Mouse (Mus musculus) midbrain, embryonic 16.5 days (tissue): ENCODE data around the gene Ntrk1. TPM values are rescaled to one million over a fixed set of nuclear protein-coding genes. Genes with fewer than 3 reads are reported as not detected.

Experiments
- ATAC-seq: fragments of 200-750 bp; cut with Nextera tagmentation; 2 replicates; pipeline ENCODE4 v1.8.0; 2017; ENCODE audit warnings: moderate TSS enrichment
- H3K27ac ChIP-seq: fragments of 300-500 bp; sonication (generic); 2 replicates; pipeline ENCODE4 v1.5.1; 2014; ENCODE audit warnings: mild to moderate bottlenecking, low read length, mixed read lengths
- H3K27me3 ChIP-seq: fragments of 300-500 bp; sonication (generic); 2 replicates; pipeline ENCODE4 v1.6.1; 2014; ENCODE audit warnings: low read depth, low read length, mixed read lengths; ENCODE audit not compliant: control insufficient read depth, insufficient read depth
- H3K36me3 ChIP-seq: fragments of 300-500 bp; sonication (generic); 2 replicates; pipeline ENCODE4 v1.6.1; 2014; ENCODE audit warnings: mild to moderate bottlenecking, low read length, moderate library complexity, mixed read lengths; ENCODE audit not compliant: control insufficient read depth, insufficient read depth
- H3K4me1 ChIP-seq: fragments of 300-500 bp; sonication (generic); 2 replicates; pipeline ENCODE4 v1.6.1; 2014; ENCODE audit warnings: mild to moderate bottlenecking, low read length, mixed read lengths; ENCODE audit not compliant: control insufficient read depth, insufficient read depth
- H3K4me2 ChIP-seq: fragments of 300-500 bp; sonication (generic); 2 replicates; pipeline ENCODE4 v1.6.1; 2014; ENCODE audit warnings: mild to moderate bottlenecking, low read length, mixed read lengths
- H3K4me3 ChIP-seq: fragments of 300-500 bp; sonication (generic); 2 replicates; pipeline ENCODE4 v1.5.1; 2014; ENCODE audit warnings: low read depth, mild to moderate bottlenecking, low read length, moderate library complexity, mixed read lengths
- H3K9ac ChIP-seq: fragments of 300-500 bp; sonication (generic); 2 replicates; pipeline ENCODE4 v1.6.1; 2014; ENCODE audit warnings: low read depth, low read length, mixed read lengths
- H3K9me3 ChIP-seq: fragments of 300-500 bp; sonication (generic); replicated peaks from 2 replicates; pipeline ENCODE4 v1.6.1; 2014; ENCODE audit warnings: mild to moderate bottlenecking, low read length, mixed read lengths; ENCODE audit not compliant: control insufficient read depth, poor library complexity, severe bottlenecking
- WGBS: fragments of 180-500 bp; shearing (Covaris S2); extraction: QIAGEN DNeasy Blood & Tissue Kit; methylation state at CpG from one replicate; pipeline ENCODE4 v1.1.7; 2014; 5-methylcytosine and 5-hydroxymethylcytosine counted together
- polyA plus RNA-seq: library from polyadenylated mRNA; unstranded; fragments of >200 nt; fragmentation: Nextera tagmentation; extraction: Ambion mirVana; gene quantifications from 2 replicates; pipeline ENCODE4 v1.2.1, GENCODE M21; 2015

Ntrk1 gene
- polyA plus RNA-seq, 1 experiment from 2014 or later: 1.4 TPM

DNA sequence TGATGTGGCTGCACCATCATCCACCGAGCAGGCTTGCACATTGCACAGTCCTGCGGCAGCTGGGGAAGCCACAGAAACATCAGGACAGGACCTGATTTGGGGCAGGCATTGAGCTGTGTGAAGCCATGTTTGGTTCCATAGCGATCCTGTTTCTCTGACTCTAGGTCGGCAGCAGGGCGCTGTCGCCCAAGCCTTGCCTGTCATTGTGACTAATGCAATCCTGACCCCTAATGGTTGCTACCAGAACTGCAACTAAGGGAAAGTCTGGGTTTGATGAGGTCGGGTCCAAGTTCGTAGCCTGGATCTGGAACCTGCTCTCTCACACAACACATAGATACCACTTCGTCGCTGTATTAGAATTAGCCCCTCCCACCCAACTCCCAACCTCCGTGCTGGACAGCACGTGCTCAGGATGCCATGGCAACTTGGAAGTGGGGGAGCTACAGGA is 21.7 kb upstream of the Ntrk1 start:
- Histone ChIP-seq H3K36me3 (no peaks in the 10 kb centered on the region), H3K9ac (peak overlapping the region; percentile 21; the same call in 1 of the 2 replicates), H3K4me3 (no peak overlapping the region), H3K4me1 (peaks cover 3% of the 10 kb centered on the region; the same call in 1 of the 2 replicates), H3K27me3 (no peaks in the 10 kb centered on the region; the same call in 1 of the 2 replicates), H3K27ac (no peak overlapping the region), H3K4me2 (peak overlapping the region; percentile 28), H3K9me3 (no peaks in the 10 kb centered on the region)
- WGBS: 6% methylated on average over 12 of the region's 12 CpGs
- ATAC-seq: peak; percentile 63

DNA sequence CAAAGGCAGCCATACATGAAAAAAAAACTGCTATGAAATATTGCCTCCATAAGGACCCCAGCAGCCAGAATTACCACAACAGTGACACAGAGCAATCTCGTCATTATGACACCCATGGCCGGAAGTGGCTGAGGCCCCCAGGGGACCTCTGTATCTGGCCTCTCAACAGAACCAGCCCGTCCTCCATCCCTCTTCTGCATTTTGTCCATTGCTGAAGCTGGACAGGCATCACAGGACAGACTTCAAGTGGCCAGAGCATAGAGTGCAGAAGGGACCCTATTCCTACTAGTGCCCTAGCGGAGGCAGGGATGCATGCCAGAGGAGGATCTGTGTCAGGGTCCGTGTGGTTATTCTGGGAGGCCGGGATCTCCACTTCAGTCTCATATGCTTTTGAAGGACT is 21.2 kb upstream of the Ntrk1 start:
- Histone ChIP-seq H3K27ac (no peak overlapping the region), H3K4me1 (peaks cover 3% of the 10 kb centered on the region; the same call in 1 of the 2 replicates), H3K9ac (no peak overlapping the region), H3K9me3 (no peaks in the 10 kb centered on the region), H3K4me3 (no peak overlapping the region), H3K4me2 (no peak overlapping the region; the same call in 1 of the 2 replicates), H3K27me3 (peaks cover 4% of the 10 kb centered on the region), H3K36me3 (no peaks in the 10 kb centered on the region)
- no peak for ATAC-seq
- 60% methylated on average over 6 of the region's 6 CpGs for WGBS

DNA sequence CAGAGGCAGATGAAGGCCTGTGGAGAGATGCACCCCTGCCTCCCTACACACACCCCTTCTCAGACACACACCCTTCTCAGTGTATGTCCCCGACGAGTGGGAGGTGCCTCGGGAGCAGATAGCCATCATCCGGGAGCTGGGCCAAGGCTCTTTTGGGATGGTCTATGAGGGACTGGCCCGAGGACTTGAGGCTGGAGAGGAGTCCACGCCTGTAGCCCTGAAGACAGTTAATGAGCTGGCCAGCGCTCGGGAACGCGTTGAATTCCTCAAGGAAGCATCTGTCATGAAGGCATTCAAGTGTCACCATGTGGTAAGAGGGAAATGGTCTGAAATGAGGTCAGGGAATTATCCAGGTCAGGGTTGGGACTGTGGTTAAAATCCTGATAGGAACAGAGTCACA is 17.9 kb upstream of the Ntrk1 start:
- Histone ChIP-seq H3K27me3 (peaks cover 33% of the 10 kb centered on the region), H3K9me3 (no peaks in the 10 kb centered on the region), H3K4me3 (no peak overlapping the region), H3K4me1 (peaks cover 3% of the 10 kb centered on the region; the same call in 1 of the 2 replicates), H3K4me2 (no peak overlapping the region), H3K9ac (no peak overlapping the region), H3K36me3 (no peaks in the 10 kb centered on the region), H3K27ac (no peak overlapping the region)
- WGBS: 77% methylated on average over 10 of the region's 10 CpGs
- no peak for ATAC-seq

DNA sequence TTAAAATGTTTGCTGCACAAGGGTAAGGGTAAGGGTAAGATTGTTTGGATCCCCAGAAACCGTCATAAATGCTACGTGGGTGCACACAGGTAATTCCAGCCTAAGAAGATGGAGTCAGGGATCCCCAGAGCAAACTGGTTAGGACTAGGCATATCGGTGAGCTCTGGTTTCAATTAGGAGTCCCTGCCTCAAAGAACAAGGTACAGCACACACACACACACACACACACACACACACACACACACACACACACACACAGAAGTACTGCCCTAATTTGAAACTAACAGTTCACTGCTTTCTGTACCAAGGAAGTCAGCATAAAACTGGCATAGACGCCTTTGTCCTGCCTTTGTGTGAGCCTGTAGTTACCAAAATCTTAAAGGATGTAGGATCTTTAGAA is 17.5 kb upstream of the Ntrk1 start:
- Histone ChIP-seq H3K27ac (no peak overlapping the region), H3K27me3 (peaks cover 37% of the 10 kb centered on the region), H3K9ac (no peak overlapping the region), H3K4me3 (no peak overlapping the region), H3K4me2 (no peak overlapping the region), H3K36me3 (no peaks in the 10 kb centered on the region), H3K9me3 (no peaks in the 10 kb centered on the region), H3K4me1 (peaks cover 3% of the 10 kb centered on the region; the same call in 1 of the 2 replicates)
- 82% methylated on average over 4 of the region's 4 CpGs for WGBS
- no peak for ATAC-seq

DNA sequence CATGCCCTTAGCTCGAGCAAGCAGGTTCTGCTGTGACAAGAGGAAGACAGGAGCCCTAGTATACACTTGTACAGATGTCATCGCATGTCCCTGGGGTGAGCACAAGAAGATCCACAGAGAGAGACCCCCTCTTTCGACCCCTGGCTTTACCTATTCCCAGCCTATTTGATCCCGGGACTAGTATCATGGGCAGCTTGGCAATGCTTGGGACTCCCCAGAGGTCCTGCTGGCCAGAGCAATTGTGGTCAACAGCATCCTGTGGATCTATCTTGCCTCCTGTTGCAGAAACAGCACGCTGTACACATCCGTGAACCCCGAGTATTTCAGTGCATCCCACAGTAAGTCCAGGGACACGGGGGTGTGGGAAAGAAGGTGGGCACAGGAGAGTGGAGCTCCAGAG is 16.3 kb upstream of the Ntrk1 start:
- Histone ChIP-seq H3K27me3 (peaks cover 37% of the 10 kb centered on the region), H3K9ac (no peak overlapping the region), H3K9me3 (no peaks in the 10 kb centered on the region), H3K4me1 (no peaks in the 10 kb centered on the region), H3K36me3 (no peaks in the 10 kb centered on the region), H3K27ac (no peak overlapping the region), H3K4me2 (no peak overlapping the region), H3K4me3 (no peak overlapping the region)
- 87% methylated on average over 8 of the region's 8 CpGs for WGBS
- no peak for ATAC-seq

DNA sequence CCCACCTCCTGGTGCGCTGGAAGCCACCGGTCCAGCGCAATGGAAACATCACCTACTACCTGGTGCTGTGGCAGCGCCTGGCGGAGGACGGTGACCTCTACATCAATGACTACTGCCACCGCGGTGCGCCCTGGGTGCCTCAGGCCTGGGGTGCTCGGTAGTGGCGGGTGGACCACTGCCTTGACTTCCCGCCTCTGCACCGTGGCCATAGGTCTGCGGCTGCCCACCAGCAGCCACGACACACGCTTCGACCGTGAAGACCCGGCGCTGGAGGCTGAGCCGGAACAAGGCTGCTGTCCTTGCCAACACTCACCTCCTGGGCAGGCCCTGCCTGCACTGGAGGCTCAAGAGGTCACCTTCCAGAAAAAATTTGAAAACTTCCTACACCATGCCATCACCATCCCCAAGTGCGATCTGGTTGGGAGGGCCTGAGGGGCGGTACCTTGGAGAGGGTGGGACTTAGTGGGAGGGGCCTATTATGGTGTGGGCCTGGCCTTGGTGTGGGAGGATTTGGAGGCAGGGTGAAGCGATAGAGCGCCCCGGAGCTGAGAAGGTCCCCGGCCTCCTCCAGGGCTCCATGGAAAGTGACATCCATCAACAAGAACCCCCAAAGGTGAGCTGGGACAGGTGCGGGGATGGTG is 14.5 kb upstream of the Ntrk1 start:
- Histone ChIP-seq H3K9ac (peak overlapping the region; percentile 21; the same call in 1 of the 2 replicates), H3K9me3 (no peaks in the 10 kb centered on the region), H3K4me1 (no peaks in the 10 kb centered on the region), H3K4me2 (peak overlapping the region; percentile 25), H3K27ac (no peak overlapping the region), H3K4me3 (peak overlapping the region; percentile 3), H3K27me3 (peaks cover 37% of the 10 kb centered on the region), H3K36me3 (no peaks in the 10 kb centered on the region)
- WGBS: 3% methylated on average over 27 of the region's 28 CpGs
- peak; percentile 39; the same call in 1 of the 2 replicates for ATAC-seq

DNA sequence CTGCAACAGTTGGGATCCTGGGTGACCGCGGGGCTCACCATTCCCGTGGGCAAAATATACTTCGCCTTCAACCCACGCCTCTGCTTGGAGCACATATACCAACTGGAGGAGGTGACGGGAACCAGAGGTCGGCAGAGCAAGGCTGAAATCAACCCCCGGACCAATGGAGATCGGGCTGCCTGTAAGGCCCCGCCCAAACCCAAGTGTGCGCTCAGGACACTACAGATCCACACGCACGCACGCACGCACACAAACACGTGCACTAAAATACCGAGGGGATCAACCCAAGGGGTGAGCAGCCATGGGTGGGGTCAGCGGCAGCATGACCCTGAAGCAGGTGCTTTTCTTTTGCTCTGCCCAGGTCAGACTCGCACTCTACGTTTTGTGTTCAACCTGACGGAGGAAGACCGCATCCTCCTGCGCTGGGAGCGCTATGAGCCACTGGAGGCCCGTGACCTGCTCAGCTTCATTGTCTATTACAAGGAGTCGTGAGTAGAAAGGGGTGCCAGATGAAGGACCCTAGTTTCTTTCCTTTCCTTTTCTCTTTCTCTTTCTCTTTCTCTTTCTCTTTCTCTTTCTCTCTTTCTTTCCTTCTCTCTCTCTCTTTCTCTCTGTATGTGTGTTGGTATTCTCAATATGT is 9.2 kb upstream of the Ntrk1 start:
- no peak overlapping the region for H3K27ac ChIP-seq
- WGBS: 4% methylated on average over 26 of the region's 26 CpGs

DNA sequence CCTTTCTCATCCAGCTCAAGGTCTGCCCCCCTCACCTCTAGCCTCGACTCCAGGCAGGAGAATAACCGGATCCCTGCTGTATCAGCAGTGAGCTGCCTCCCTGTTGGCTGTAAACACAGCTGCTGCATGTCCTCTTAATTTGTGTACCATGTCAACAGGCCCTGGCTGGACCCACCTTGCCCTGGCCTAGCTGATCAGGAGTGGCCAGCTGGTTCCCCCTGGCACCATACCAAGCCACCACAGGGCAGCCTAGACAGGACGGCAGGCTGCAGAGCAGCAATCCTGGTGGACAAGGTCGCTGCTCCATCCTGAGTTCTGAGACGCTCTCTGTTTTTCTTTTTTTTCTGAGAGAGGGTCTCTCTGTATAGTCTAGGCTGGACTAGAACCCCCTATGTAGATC is 6.7 kb upstream of the Ntrk1 start:
- no peaks in the 10 kb centered on the region for H3K9me3 ChIP-seq
- H3K27ac ChIP-seq: no peak overlapping the region
- H3K36me3 ChIP-seq: no peaks in the 10 kb centered on the region
- peaks cover 34% of the 10 kb centered on the region for H3K27me3 ChIP-seq
- H3K4me1 ChIP-seq: peaks cover 10% of the 10 kb centered on the region
- H3K9ac ChIP-seq: no peak overlapping the region
- no peak overlapping the region for H3K4me2 ChIP-seq
- 54% methylated on average over 5 of the region's 5 CpGs for WGBS
- ATAC-seq: no peak
- H3K4me3 ChIP-seq: no peak overlapping the region

More for the DNA sequence above, 9.2 kb upstream of the Ntrk1 start:
- peaks cover 4% of the 10 kb centered on the region; the same call in 1 of the 2 replicates for H3K4me1 ChIP-seq
- peak overlapping the region; percentile 27 for H3K4me3 ChIP-seq
- H3K27me3 ChIP-seq: peaks cover 28% of the 10 kb centered on the region
- peak overlapping the region; percentile 56 for H3K4me2 ChIP-seq
- H3K9ac ChIP-seq: peak overlapping the region; percentile 28; the same call in 1 of the 2 replicates
- no peaks in the 10 kb centered on the region for H3K9me3 ChIP-seq
- no peaks in the 10 kb centered on the region for H3K36me3 ChIP-seq
- 0 out of 2 replicates have a peak, but pooled peaks have one; percentile 21 for ATAC-seq

DNA sequence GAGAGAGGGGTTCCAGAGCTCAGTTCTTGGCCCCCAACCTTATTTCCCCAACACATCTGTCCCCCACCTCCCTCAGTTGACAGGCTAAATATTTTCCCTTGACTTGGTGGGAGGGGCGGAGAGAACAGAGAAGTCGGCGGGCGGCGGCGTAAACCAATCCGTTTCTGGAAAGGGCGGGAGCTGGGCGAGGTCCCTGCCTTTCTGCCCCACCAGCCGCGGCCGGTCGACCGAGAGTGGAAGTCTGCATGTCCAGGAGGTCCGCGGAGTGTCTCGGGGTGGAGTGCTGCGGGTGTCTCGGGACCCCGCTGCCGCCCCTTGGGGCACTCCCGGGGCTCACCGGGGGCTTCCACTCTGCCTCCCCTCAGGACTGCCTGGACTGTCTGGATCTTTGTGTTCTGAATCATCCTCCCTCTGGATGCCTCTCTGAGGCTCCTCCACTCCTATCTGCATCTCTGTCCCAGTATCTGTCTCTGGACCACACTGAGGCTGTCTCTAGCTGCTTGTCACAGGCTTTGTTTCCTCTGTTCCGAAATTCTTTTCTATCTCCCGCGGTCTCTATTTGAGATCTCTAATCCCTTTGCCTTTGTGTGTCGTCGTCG is 1.9 kb upstream of the Ntrk1 start, which contains the start of gene Insrr:
Gene Insrr (plus strand): TSS at position 216 of the 599 bp plus-strand sequence.
- H3K27ac ChIP-seq: no peak within 1 kb of the TSS
- ATAC-seq: no peak
- peaks cover 15% of the 10 kb centered on the region for H3K4me1 ChIP-seq
- peak within 1 kb of the TSS; percentile 60 for H3K4me2 ChIP-seq
- H3K9me3 ChIP-seq: no peaks in the 10 kb centered on the region
- peaks cover 65% of the 10 kb centered on the region for H3K27me3 ChIP-seq
- WGBS: under 1% methylated on average over 22 of the region's 29 CpGs
- H3K36me3 ChIP-seq: no peaks in the 10 kb centered on the region
- peak within 1 kb of the TSS; percentile 35 for H3K9ac ChIP-seq
- H3K4me3 ChIP-seq: peak within 1 kb of the TSS; percentile 34
